Mouse (Mus musculus): ENCODE data around the gene Rprd1b. TPM values are rescaled to one million over a fixed set of nuclear protein-coding genes. Genes with fewer than 3 reads are reported as not detected.

Gene Rprd1b
- polyA plus RNA-seq, 1 experiment from 2014 or later, result 45.6 TPM

DNA sequence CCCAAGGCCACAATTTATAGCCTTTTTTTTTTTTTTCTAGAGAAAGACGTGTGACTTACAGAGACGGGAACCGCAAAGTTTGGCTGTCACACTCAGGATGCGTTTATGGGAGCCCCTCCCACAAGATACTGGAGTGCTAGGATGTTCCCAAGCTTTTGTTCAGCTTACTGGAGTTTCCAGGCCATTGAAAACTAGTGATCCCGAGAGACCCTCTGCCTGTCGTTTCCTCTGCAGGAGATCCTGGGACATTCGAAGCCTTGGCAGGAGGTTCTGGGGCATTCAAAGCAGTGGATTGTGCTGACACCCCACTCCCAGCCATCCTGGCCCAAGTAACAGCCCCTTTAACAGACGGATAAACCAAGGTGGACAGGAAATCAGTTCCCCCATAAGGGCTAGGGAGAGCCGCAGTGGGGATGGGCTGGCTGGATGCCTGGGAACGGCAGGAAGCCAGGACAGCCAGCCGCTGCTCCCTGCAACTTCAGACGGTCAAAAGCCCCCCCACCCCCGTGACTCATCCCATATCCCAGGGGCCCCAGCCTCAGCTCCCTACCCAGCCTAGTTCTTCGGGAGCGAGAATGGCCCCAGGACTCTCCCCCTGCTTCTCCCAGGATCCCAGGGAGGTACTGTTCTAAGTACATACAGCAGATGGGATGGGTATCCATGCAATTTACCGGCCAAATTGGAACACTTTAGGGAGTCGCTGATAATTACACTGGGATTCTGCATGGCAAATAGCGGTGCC is 151.2 kb downstream of the Rprd1b start:
- no peaks in the 10 kb centered on the region for H3K36me3 ChIP-seq
- no peaks in the 10 kb centered on the region for H3K27me3 ChIP-seq
- H3K4me1 ChIP-seq, result peaks cover 20% of the 10 kb centered on the region
- H3K9me3 ChIP-seq, result no peaks in the 10 kb centered on the region
- H3K4me3 ChIP-seq, result peak overlapping the region; percentile 32
- peak overlapping the region; percentile 80 for H3K27ac ChIP-seq
- 15% methylated on average over 18 of the region's 18 CpGs for WGBS
- peak; percentile 55; the same call in 1 of the 2 replicates for ATAC-seq (ENCODE audit: borderline replicate concordance, extremely low read depth, low FRiP score, low TSS enrichment)
- H3K4me2 ChIP-seq, result peak overlapping the region; percentile 61
- peak overlapping the region; percentile 32; the same call in 1 of the 2 replicates for H3K9ac ChIP-seq

DNA sequence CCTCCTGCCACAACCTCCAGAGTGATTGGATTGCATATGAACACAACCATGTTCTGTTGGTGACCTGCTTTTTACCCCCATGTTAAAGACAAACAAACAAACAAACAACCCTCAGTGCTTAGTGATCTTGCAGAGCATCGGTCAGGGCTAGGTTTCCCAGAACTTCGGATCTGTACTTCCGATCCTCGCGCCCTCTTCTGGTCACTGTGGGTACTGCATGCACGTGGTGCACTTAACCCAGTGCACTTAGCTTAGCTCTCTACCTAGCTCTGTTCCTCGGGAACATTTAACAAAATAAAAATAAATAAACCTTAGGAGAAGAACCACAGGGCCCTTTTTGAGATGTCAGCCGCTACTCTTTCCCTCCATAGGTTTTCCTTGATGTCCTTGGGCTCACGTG is 152.5 kb downstream of the Rprd1b start:
- Histone ChIP-seq H3K4me1 (peaks cover 22% of the 10 kb centered on the region), H3K9me3 (no peaks in the 10 kb centered on the region), H3K36me3 (no peaks in the 10 kb centered on the region), H3K9ac (no peak overlapping the region), H3K27me3 (no peaks in the 10 kb centered on the region), H3K4me2 (no peak overlapping the region), H3K27ac (no peak overlapping the region), H3K4me3 (no peak overlapping the region)
- no peak for ATAC-seq (ENCODE audit: borderline replicate concordance, extremely low read depth, low FRiP score, low TSS enrichment)
- 37% methylated on average over 9 of the region's 9 CpGs for WGBS

Other genes starting within 250 kb of the Rprd1b start
- 0.17 TPM in 1 of 2 replicates, not detected in the other for gene Vstm2l, start 113.8 kb upstream of the Rprd1b start, polyA plus RNA-seq (2015; fragmentation: Nextera tagmentation; extraction: Ambion mirVana)
- gene Tti1, start 64 bp upstream of the Rprd1b start, polyA plus RNA-seq (2015; fragmentation: Nextera tagmentation; extraction: Ambion mirVana), result 25.5 and 25.9 TPM in 2 replicates
- gene Tgm2, start 117.9 kb downstream of the Rprd1b start, polyA plus RNA-seq (2015; fragmentation: Nextera tagmentation; extraction: Ambion mirVana), result 66.0 and 70.0 TPM in 2 replicates
- 5.3 and 5.5 TPM in 2 replicates for gene D630003M21Rik, start 200.7 kb downstream of the Rprd1b start, polyA plus RNA-seq (2015; fragmentation: Nextera tagmentation; extraction: Ambion mirVana)
- not detected in 2 replicates for gene Bpi, start 229.6 kb downstream of the Rprd1b start, polyA plus RNA-seq (2015; fragmentation: Nextera tagmentation; extraction: Ambion mirVana)

Data from lung, embryonic 15.5 days (tissue).